In genomic region chr8:51181626-51182025, GRCm38 (mm10) we compare ENCODE assay signal across 3 mouse cellular contexts.
DNase-seq lines count a peak whose midpoint lies in the region.

No protein-coding gene starts in this region.

- DNase-seq in ES-CJ7 (ENCODE audit: low read depth, low spot score) (peak; percentile 79), R1 (ENCODE audit: low read depth, low spot score) (peak; percentile 76), ZHBTc4 (ENCODE audit: low read depth, low spot score) (peak; percentile 70)
